Mouse (Mus musculus): ENCODE results near the gene Tmem191c. TPM values are rescaled to one million over a fixed set of nuclear protein-coding genes. Genes with fewer than 3 reads are reported as not detected.

Tmem191c gene
- total RNA-seq, 2 experiments from 2014 or later, result 121 to 123 TPM

- no peak for DNase-seq (ENCODE audit: extremely low spot score in 1 of 2, low spot score in 2 of 2)
- intact Hi-C loops (cut with DNase I), result no loop called here
Measured at GRCm38 (mm10) chr16:17257359-17257821, 18.5 kb upstream of the Tmem191c start.

DNA sequence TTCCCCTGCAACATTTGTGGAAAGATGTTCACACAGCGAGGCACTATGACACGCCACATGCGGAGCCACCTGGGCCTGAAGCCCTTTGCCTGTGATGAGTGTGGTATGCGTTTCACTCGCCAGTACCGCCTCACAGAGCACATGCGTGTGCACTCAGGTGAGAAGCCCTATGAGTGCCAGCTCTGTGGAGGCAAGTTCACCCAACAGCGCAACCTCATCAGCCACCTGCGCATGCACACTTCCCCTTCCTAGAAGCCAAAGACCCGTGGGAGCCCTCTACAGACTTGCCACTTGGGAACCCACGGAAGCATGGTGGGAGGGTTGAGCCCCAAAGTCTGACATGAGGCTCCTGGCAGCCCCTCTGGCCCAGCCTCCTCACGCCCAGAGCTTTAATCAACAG, 17.0 kb upstream of the Tmem191c start:
- intact Hi-C loops (cut with DNase I), result no loop called here

GRCm38 (mm10) chr16:17261341-17261740, 14.5 kb upstream of the Tmem191c start:
- intact Hi-C loops (cut with DNase I), result no loop called here
- no peak for DNase-seq (ENCODE audit: extremely low spot score in 1 of 2, low spot score in 2 of 2)

More for the DNA sequence above, 17.0 kb upstream of the Tmem191c start:
- DNase-seq (ENCODE audit: extremely low spot score in 1 of 2, low spot score in 2 of 2), result no peak

- DNase-seq (ENCODE audit: extremely low spot score in 1 of 2, low spot score in 2 of 2), result no peak
- intact Hi-C loops (cut with DNase I), result no loop called here
Measured at GRCm38 (mm10) chr16:17266113-17266512, 9.8 kb upstream of the Tmem191c start.

- intact Hi-C loops (cut with DNase I), result no loop called here
- no peak for DNase-seq (ENCODE audit: extremely low spot score in 1 of 2, low spot score in 2 of 2)
Measured at GRCm38 (mm10) chr16:17267937-17268336, 7.9 kb upstream of the Tmem191c start.

GRCm38 (mm10) chr16:17269872-17270271, 6.0 kb upstream of the Tmem191c start:
- intact Hi-C loops (cut with DNase I), result loop anchor here (2.0 to 10.0 kb wide), 2 partner anchors 61 to 175 kb away; partner anchors contain the start of gene Rimbp3
- no peak for DNase-seq (ENCODE audit: extremely low spot score in 1 of 2, low spot score in 2 of 2)

DNA sequence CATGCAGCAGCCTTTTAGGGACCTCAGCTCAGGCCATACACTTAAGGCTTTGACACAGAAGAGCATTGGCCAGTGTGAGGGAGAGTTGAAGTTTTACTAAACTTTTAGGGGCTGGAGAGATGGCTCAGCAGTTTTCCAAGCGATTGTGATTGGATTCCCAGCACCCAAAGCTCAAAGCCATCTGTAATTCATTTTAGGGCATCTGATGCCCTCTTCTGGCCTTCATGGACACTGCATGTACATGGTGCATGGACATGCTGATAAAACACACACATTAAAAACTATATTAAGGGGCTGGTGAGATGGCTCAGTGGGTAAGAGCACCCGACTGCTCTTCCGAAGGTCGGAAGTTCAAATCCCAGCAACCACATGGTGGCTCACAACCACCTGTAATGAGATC, 4.8 kb upstream of the Tmem191c start:
- no peak for DNase-seq (ENCODE audit: extremely low spot score in 1 of 2, low spot score in 2 of 2)

DNA sequence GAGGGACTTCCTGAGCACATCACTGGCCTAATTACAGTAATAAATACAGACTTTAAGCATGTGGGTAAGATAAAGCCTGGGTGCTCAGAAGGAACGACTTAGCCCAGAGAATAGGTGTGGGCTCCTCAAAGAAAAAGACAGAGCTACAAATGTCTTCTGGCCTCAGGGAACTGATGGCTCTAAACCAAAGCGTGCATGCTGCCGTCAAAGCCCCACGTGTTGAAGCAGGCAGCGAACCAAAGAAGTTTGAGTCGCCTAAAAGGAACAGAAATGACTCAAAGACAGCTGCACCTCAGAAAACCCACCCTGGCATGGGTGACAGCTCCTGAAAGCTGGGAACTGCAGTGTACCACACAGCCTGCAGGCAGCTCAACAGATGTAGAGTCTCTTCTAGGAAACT, 4.0 kb upstream of the Tmem191c start:
- intact Hi-C loops (cut with DNase I), result loop anchor here (2.0 to 10.0 kb wide), 2 partner anchors 63 to 177 kb away; partner anchors contain the start of gene Rimbp3

More for the DNA sequence above, 4.8 kb upstream of the Tmem191c start:
- intact Hi-C loops (cut with DNase I), result loop anchor here (2.0 to 10.0 kb wide), 2 partner anchors 62 to 176 kb away; partner anchors contain the start of gene Rimbp3

GRCm38 (mm10) chr16:17276164-17277151, 581 bp downstream of the Tmem191c start:
- intact Hi-C loops (cut with DNase I), result loop anchor here (5.0 to 10.0 kb wide), 2 partner anchors 144 to 182 kb away; partner anchors contain the start of gene Sdf2l1

More for the DNA sequence above, 4.0 kb upstream of the Tmem191c start:
- no peak for DNase-seq (ENCODE audit: extremely low spot score in 1 of 2, low spot score in 2 of 2)

GRCm38 (mm10) chr16:17277342-17278211, 1.7 kb downstream of the Tmem191c start:
- intact Hi-C loops (cut with DNase I), result loop anchor here (5.0 to 10.0 kb wide), 2 partner anchors 145 to 183 kb away; partner anchors contain the start of gene Sdf2l1
- DNase-seq (ENCODE audit: extremely low spot score in 1 of 2, low spot score in 2 of 2), result peak; percentile 58 to 76

More at GRCm38 (mm10) chr16:17276164-17277151, 581 bp downstream of the Tmem191c start:
- DNase-seq (ENCODE audit: extremely low spot score in 1 of 2, low spot score in 2 of 2), result peak; percentile 88 to 94

- intact Hi-C loops (cut with DNase I), result no loop called here
Measured at GRCm38 (mm10) chr16:17280471-17280870, 4.6 kb downstream of the Tmem191c start.

GRCm38 (mm10) chr16:17283151-17283550, 7.3 kb downstream of the Tmem191c start:
- intact Hi-C loops (cut with DNase I), result no loop called here
- DNase-seq (ENCODE audit: extremely low spot score in 1 of 2, low spot score in 2 of 2), result no peak

More at GRCm38 (mm10) chr16:17280471-17280870, 4.6 kb downstream of the Tmem191c start:
- DNase-seq (ENCODE audit: extremely low spot score in 1 of 2, low spot score in 2 of 2), result no peak

DNA sequence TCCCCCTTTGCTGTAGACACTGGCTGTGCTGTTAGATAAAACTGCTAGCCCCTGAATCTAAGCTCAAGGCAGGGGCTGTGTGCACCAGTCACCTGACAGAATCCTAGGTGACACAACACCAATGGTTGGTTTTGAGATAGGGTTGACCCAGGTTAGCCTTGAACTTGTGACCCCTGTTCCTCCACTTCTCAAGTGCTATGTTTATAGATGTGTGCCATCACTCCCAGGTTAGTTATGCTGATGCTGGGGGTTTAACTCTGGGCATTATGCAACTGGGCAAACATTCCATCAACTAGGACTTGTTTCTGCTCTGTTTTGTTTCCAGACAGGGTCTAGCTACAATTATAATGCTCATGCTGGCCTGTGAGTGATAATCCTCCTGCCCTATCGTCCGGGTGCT, 11.2 kb downstream of the Tmem191c start:
- intact Hi-C loops (cut with DNase I), result no loop called here
- DNase-seq (ENCODE audit: extremely low spot score in 1 of 2, low spot score in 2 of 2), result no peak

- DNase-seq (ENCODE audit: extremely low spot score in 1 of 2, low spot score in 2 of 2), result no peak
- intact Hi-C loops (cut with DNase I), result no loop called here
Measured at GRCm38 (mm10) chr16:17291016-17291415, 15.1 kb downstream of the Tmem191c start.

DNA sequence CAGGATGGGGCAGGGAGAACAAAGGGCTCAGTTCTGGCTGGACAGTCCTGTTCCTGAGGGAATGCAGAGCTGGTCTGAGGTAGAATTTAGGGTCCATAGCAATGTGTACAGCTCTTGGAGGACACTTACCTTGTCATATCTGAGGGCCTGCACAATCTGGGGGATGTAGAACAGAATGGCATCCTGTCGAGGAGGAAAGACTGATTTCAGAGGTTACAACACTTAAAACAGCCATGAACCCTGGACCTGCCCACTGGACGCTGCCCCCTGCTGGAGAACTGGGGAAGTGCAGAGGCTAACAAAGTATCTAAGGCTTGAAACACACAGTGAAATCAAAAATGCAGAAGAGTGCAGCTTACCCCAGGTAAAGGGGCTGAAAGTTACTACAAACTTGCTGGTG, 16.9 kb downstream of the Tmem191c start:
- peak in 1 of 2 experiments; percentile 67 for DNase-seq (ENCODE audit: extremely low spot score in 1 of 2, low spot score in 2 of 2)
- intact Hi-C loops (cut with DNase I), result no loop called here

DNA sequence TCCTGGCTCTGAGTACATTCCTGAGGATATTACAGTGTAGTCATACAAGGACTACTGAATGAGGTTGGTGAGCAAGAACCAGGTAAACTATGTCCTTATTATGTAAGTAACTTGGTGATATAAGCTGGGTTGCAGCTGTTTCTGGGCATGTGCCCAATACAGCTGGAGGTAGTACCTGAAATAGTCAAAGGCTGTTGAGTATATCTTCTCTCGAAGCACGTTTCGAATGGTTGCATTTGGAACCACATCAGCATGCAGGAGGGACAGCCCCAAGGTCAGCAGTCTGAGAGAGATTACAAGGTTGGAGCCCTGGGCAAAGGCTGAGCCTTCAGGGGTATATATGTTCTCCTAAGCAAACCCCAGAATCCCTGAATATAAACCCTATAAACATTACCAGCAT, 24.9 kb downstream of the Tmem191c start:
- intact Hi-C loops (cut with DNase I), result no loop called here

DNA sequence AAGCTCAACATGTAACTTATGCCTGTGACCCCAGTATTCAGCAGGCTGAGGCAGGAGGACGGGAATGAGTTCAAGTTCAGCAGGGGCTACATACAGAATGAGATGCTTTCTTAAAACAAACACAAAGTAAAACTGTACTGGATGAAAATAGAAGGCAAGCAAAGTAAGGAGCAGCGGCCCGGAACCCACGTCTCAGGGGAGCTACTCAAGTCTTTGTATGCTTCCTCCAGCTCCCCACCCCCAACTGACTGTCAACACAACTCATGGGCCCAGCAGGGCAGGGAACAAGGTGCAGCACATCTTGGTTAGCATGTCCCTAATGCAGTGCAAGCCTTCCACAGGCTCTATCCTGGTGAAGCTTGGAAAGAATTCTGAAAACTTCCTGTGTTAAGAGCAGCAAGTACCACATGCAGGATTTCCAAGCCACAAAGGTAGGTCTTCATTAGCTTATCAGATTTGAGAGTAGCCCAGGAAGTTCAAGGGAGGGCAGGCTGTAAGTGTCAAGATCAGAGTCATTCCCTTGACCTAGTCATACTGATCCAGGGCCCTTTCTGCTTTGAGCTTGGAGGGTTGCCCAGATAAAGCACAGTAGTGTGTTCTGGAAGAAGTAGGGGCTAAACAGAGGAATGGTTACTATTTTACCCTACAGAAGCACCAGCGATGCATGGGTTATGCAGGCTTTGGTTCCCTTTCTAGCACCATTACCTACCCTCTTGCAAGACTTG, 27.8 kb downstream of the Tmem191c start:
- intact Hi-C loops (cut with DNase I), result no loop called here
- DNase-seq (ENCODE audit: extremely low spot score in 1 of 2, low spot score in 2 of 2), result no peak

More for the DNA sequence above, 24.9 kb downstream of the Tmem191c start:
- no peak for DNase-seq (ENCODE audit: extremely low spot score in 1 of 2, low spot score in 2 of 2)

GRCm38 (mm10) chr16:17307461-17307860, 31.6 kb downstream of the Tmem191c start:
- intact Hi-C loops (cut with DNase I), result no loop called here
- no peak for DNase-seq (ENCODE audit: extremely low spot score in 1 of 2, low spot score in 2 of 2)
